8 mouse cellular contexts compared by ENCODE assay signal in the genomic region with DNA sequence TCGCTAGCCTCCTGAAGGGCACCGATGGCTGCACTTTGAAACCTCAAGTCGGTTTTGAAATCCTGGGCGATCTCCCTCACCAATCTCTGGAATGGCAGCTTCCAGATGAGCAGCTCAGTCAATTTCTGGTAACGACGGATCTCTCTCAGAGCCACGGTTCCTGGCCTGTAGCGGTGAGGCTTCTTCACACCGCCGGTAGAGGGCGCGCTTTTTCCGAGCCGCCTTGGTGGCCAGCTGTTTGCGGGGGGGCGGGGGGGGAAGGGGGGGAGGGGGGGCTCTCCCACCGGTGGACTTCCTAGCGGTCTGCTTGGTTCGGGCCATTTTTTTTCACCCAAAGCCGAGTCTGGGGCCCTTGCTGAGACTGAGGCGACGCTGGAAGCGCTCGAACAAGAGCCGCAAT. TPM values are rescaled to one million over a fixed set of nuclear protein-coding genes. Genes with fewer than 3 reads are reported as not detected.
DNase-seq lines count a peak whose midpoint lies in the region; ATAC-seq and TF ChIP-seq lines count a peak whose summit lies in the region.
"Not testable (repeated sequence)": the region's sequence is repeated elsewhere in the genome, so short reads cannot be mapped to it uniquely, and the experiment has no call there.

No protein-coding gene starts in this region.

- not testable (repeated sequence) for H3K36me3 ChIP-seq in forebrain, embryonic 12.5 days (replicated peaks)

- intact Hi-C loops in heart, postnatal 14 days (cut with DNase I) = not testable (repeated sequence)

- peak overlapping the region; percentile 29 for H3K4me2 ChIP-seq in forebrain, embryonic 12.5 days

- H3K9me3 ChIP-seq in forebrain, embryonic 12.5 days = not testable (repeated sequence)

- not testable (repeated sequence) for H3K27me3 ChIP-seq in forebrain, embryonic 12.5 days

- not testable (repeated sequence) for H3K9ac ChIP-seq in forebrain, embryonic 12.5 days

- not testable (repeated sequence) for H3K4me3 ChIP-seq in forebrain, embryonic 12.5 days (replicated peaks); layer of hippocampus, adult 2 months; lung, adult 2 months (replicated peaks; ENCODE audit: extremely low read depth, low read depth, low read length)

- H3K4me1 ChIP-seq in forebrain, embryonic 12.5 days; lung, adult 2 months (ENCODE audit: control insufficient read depth, insufficient read depth, low read length): not testable (repeated sequence)

- H3K27ac ChIP-seq in forebrain, embryonic 12.5 days; layer of hippocampus, adult 2 months: not testable (repeated sequence)

- peak; percentile 46 for TF ChIP-seq CTCF in layer of hippocampus, adult 2 months (conservative IDR thresholded peaks at IDR 0.05)
- TF ChIP-seq CTCF in lung, adult 2 months (IDR thresholded peaks at IDR 0.05; ENCODE audit: insufficient read depth, low read length) = peak; percentile 30; the same call in 1 of the 2 replicates

- peak; percentile 47 for ATAC-seq in CD4-positive, CD25-positive, alpha-beta regulatory T cell, adult 4 months
- not testable (repeated sequence) for ATAC-seq in forebrain, embryonic 12.5 days (ENCODE audit: low FRiP score)

- WGBS in forebrain, embryonic 12.5 days = 19% methylated on average over 19 of the region's 25 CpGs
- 20% methylated on average over 21 of the region's 25 CpGs for WGBS in lung, adult 2 months

- not testable (repeated sequence) for TF ChIP-seq POLR2A in lung, adult 2 months (IDR thresholded peaks at IDR 0.05; ENCODE audit: borderline replicate concordance, extremely low read depth, low read depth, low read length)

- peak; percentile 28 to 41 for DNase-seq in cerebellum, postnatal 10 days
- peak; percentile 38 to 50 for DNase-seq in heart, postnatal 14 days
- DNase-seq in layer of hippocampus, adult 2 months (ENCODE audit: low spot score in 2 of 2) = peak in 1 of 2 experiments; percentile 17
- peak; percentile 18 for DNase-seq in lung, adult 2 months
- peak; percentile 35 for DNase-seq in neural tube, embryonic 10.5 days (ENCODE audit: extremely low spot score, low spot score)
- peak; percentile 41 for DNase-seq in thymus, postnatal 0 days (ENCODE audit: low spot score)

RNA-seq across cellular contexts. Expression of a gene that starts 28.0 kb away (rescaled TPM):
- polyA plus RNA-seq in CD4-positive, CD25-positive, alpha-beta regulatory T cell, adult 4 months (2017; shearing (Covaris generic)) = 10 to 100 TPM; 14.5 to 29.2 TPM
- 1.0 and 1.5 TPM in 2 replicates for polyA plus RNA-seq in forebrain, embryonic 12.5 days (2016; fragmentation: Nextera tagmentation; extraction: Ambion mirVana)
- 10 to 100 TPM; 39.2 to 39.7 TPM for total RNA-seq in heart, postnatal 14 days (2021)
- total RNA-seq in layer of hippocampus, adult 2 months (2021) = under 1 TPM in 1 of 2 experiments, not detected in 1; 0.46 TPM
- 8.0 and 10.8 TPM in 2 replicates for polyA plus RNA-seq in lung, adult 2 months (2012; rRNA removed)
- 1.9 and 2.3 TPM in 2 replicates for polyA plus RNA-seq in thymus, postnatal 0 days (2015; fragmentation: Nextera tagmentation; extraction: Ambion mirVana)

RNA-seq across cellular contexts. Expression of a gene that starts 28.8 kb away (rescaled TPM):
- 1 to 10 TPM in 1 of 2 experiments, under 1 TPM in 1; 0.67 to 1.2 TPM for polyA plus RNA-seq in CD4-positive, CD25-positive, alpha-beta regulatory T cell, adult 4 months (2017; shearing (Covaris generic))
- polyA plus RNA-seq in forebrain, embryonic 12.5 days (2016; fragmentation: Nextera tagmentation; extraction: Ambion mirVana) = 0.23 TPM in 1 of 2 replicates, not detected in the other
- 1 to 10 TPM; 2.2 to 2.3 TPM for total RNA-seq in heart, postnatal 14 days (2021)
- not detected for total RNA-seq in layer of hippocampus, adult 2 months (2021)
- 0.34 and 0.38 TPM in 2 replicates for polyA plus RNA-seq in lung, adult 2 months (2012; rRNA removed)
- not detected in 2 replicates for polyA plus RNA-seq in thymus, postnatal 0 days (2015; fragmentation: Nextera tagmentation; extraction: Ambion mirVana)

RNA-seq across cellular contexts. Expression of a gene that starts 35.3 kb away (rescaled TPM):
- polyA plus RNA-seq in CD4-positive, CD25-positive, alpha-beta regulatory T cell, adult 4 months (2017; shearing (Covaris generic)) = 1 to 10 TPM; 7.4 to 7.8 TPM
- 69.5 and 73.1 TPM in 2 replicates for polyA plus RNA-seq in forebrain, embryonic 12.5 days (2016; fragmentation: Nextera tagmentation; extraction: Ambion mirVana)
- total RNA-seq in heart, postnatal 14 days (2021) = 100 to 1,000 TPM; 139 to 166 TPM
- total RNA-seq in layer of hippocampus, adult 2 months (2021) = 10 to 100 TPM; 22.8 to 24.9 TPM
- 107 and 140 TPM in 2 replicates for polyA plus RNA-seq in lung, adult 2 months (2012; rRNA removed)
- polyA plus RNA-seq in thymus, postnatal 0 days (2015; fragmentation: Nextera tagmentation; extraction: Ambion mirVana) = 26.4 and 30.8 TPM in 2 replicates
